Mouse (Mus musculus) liver, postnatal 0 days (tissue): ENCODE measurements around the gene Foxa1.

Experiments used
- CTCF ChIP-seq: sonication (generic); IDR thresholded peaks from 2 replicates; pipeline ENCODE4 v1.5.1; 2016; ENCODE audit warnings: antibody characterized with exemption, low read depth
- EP300 ChIP-seq: IDR thresholded peaks from 2 replicates; pipeline ENCODE4 v1.6.1; 2016; ENCODE audit warnings: antibody characterized with exemption, low read depth, mild to moderate bottlenecking

DNA sequence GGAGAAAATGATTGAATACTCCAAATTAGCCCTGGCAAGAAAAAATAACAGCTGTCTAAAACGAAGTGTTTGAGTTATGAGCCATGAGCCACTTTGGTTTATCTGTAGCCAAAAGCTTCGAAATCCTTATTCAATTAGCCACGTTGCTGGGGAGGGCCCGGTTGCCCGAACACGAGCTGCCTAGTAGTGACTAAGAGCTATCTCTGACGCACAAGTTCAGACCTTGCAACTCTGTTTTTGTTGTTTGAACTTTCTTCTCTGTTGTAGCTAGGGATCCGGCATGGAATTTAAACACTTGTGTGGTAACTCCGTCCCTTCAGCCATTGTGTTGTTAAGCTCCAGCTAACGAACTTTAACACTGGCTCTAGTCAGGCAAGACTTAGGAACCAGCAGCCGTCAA, 37.8 kb downstream of the Foxa1 start:
- TF ChIP-seq CTCF, result no peak
- no peak for TF ChIP-seq EP300
